Mouse (Mus musculus) heart, postnatal 25 days (tissue): ENCODE data around the gene Abhd17c. TPM values are rescaled to one million over a fixed set of nuclear protein-coding genes. Genes with fewer than 3 reads are reported as not detected.
A peak's percentile ranks its signal among the peaks of the same experiment; 100 is the strongest.

Experiments used
- DNase-seq: peaks from one replicate; pipeline ENCODE4 v3.0.0; 2022; ENCODE audit warnings: low spot score
- intact Hi-C: fragments of 180-260 bp; cut with DNase I; formaldehyde crosslinking; loops from one replicate; pipeline ENCODE4 v1.15.1; 2025
- total RNA-seq, 2 experiments: library from RNA; stranded (reverse); gene quantifications; 2 replicates each; pipeline ENCODE4 v1.2.3; 2021

The Abhd17c gene
- total RNA-seq, 2 experiments from 2014 or later = 32.1 to 32.4 TPM

GRCm38 (mm10) chr7:84088191-84088590 lies 63.5 kb downstream of the Abhd17c start:
- intact Hi-C loops = loop anchor here (2.0 to 5.0 kb wide), 2 partner anchors 64 to 267 kb away; partner anchors contain the start of gene Abhd17c
- no peak for DNase-seq

- DNase-seq = peak; percentile 62
- intact Hi-C loops = loop anchor here (1.0 to 5.0 kb wide), 2 partner anchors 66 to 172 kb away; partner anchors contain the start of gene Abhd17c
These were observed 65.5 kb downstream of the Abhd17c start, which contains the start of gene Cemip for GRCm38 (mm10) chr7:84086039-84086829. Gene Cemip (minus strand): TSS chr7:84086502.

GRCm38 (mm10) chr7:84085049-84085945 lies 66.4 kb downstream of the Abhd17c start:
- DNase-seq = no peak
- intact Hi-C loops = loop anchor here (5.0 kb wide), 1 partner anchor 67 kb away; the partner anchor contains the start of gene Abhd17c

GRCm38 (mm10) chr7:84077257-84078013 lies 74.3 kb downstream of the Abhd17c start:
- no peak for DNase-seq
- intact Hi-C loops = no loop called here

GRCm38 (mm10) chr7:84074266-84074665 lies 77.4 kb downstream of the Abhd17c start:
- intact Hi-C loops = no loop called here
- no peak for DNase-seq

- DNase-seq = no peak
- intact Hi-C loops = no loop called here
These were observed 77.8 kb downstream of the Abhd17c start for GRCm38 (mm10) chr7:84073856-84074255.

GRCm38 (mm10) chr7:84068931-84069330 lies 82.8 kb downstream of the Abhd17c start:
- intact Hi-C loops = no loop called here

GRCm38 (mm10) chr7:84059799-84060198 lies 91.9 kb downstream of the Abhd17c start:
- DNase-seq = no peak

More at GRCm38 (mm10) chr7:84068931-84069330, 82.8 kb downstream of the Abhd17c start:
- DNase-seq = no peak

More at GRCm38 (mm10) chr7:84059799-84060198, 91.9 kb downstream of the Abhd17c start:
- intact Hi-C loops = no loop called here

Other genes with a start within 250 kb of the Abhd17c start
- gene Cemip, start 65.4 kb downstream of the Abhd17c start, total RNA-seq = under 1 TPM; 0.13 to 0.17 TPM